ENCODE assay signal across 7 mouse cellular contexts in the genomic region with DNA sequence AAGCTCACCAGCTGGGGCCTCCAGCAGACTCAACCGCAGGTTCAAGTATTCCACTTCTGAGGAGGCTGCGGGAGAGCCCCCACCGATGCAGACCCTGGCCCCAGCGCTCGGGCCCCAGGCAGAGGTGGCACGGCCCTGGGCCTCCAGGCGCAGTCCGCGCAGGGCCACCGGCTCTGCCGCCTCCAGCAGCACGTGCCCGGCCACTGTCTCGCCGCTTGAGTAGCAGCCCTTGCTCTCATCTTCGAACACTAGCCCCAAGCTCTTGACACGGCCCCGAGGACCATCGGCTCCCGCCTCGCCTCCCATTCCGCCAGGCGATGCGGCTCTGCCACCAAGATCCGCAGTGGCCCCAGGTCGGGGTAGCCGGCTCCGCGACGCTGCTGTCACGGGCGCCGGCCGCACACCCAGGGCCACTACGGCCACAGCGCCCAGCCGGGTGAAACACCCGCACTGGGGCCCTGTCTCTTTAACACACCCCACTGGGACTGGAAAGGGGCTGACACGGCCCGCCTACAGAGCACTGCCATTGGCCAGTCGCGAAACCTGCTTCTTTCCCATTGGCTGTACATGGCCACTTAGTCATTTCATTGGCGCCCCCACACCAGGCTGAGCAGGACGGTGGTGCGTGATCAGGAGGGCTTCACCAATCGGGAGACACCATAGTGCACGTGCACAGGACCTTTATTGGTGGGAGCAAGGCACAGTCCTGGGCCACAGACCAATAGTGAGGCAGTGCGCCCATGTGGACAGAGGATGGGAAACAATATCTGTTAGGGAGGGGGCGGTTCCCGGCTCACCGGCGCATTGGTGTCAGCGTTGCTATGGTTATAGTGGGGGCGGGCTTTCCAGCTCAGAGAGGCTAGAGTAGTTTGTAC. TPM values are rescaled to one million over a fixed set of nuclear protein-coding genes. Genes with fewer than 3 reads are reported as not detected.
DNase-seq lines count a peak whose midpoint lies in the region; ATAC-seq and TF ChIP-seq lines count a peak whose summit lies in the region.

A gene (minus strand): TSS at position 481 of the 875 bp plus-strand sequence.

- peak within 1 kb of the TSS; percentile 84 for H3K9ac ChIP-seq in limb, embryonic 12.5 days (replicated peaks)
- peak within 1 kb of the TSS; percentile 83 for H3K9ac ChIP-seq in midbrain, embryonic 14.5 days (replicated peaks; ENCODE audit: low read length)

- no peaks in the 10 kb centered on the region for H3K9me3 ChIP-seq in limb, embryonic 12.5 days
- no peaks in the 10 kb centered on the region for H3K9me3 ChIP-seq in midbrain, embryonic 14.5 days (ENCODE audit: control insufficient read depth, low read length)

- no peak within 1 kb of the TSS for H3K27ac ChIP-seq in embryonic fibroblast, embryonic 13.5 days (ENCODE audit: insufficient read depth, low read length)
- peak within 1 kb of the TSS; percentile 50; the same call in 1 of the 2 replicates for H3K27ac ChIP-seq in limb, embryonic 12.5 days
- peak within 1 kb of the TSS; percentile 84 for H3K27ac ChIP-seq in midbrain, embryonic 14.5 days (replicated peaks; ENCODE audit: low read depth, low read length)

- no peaks in the 10 kb centered on the region; the same call in 1 of the 2 replicates for H3K4me1 ChIP-seq in embryonic fibroblast, embryonic 13.5 days (ENCODE audit: control insufficient read depth, insufficient read depth, low read length)
- peaks cover 20% of the 10 kb centered on the region for H3K4me1 ChIP-seq in limb, embryonic 12.5 days (replicated peaks)
- H3K4me1 ChIP-seq in midbrain, embryonic 14.5 days (ENCODE audit: control insufficient read depth, insufficient read depth, low read length) = peaks cover 15% of the 10 kb centered on the region; the same call in 1 of the 2 replicates

- peak within 1 kb of the TSS; percentile 95 for H3K4me2 ChIP-seq in limb, embryonic 12.5 days
- peak within 1 kb of the TSS; percentile 84 for H3K4me2 ChIP-seq in midbrain, embryonic 14.5 days (ENCODE audit: low read length)

- peak; percentile 100 for ATAC-seq in limb, embryonic 12.5 days (ENCODE audit: insufficient number of reproducible peaks, insufficient read depth, low FRiP score, low TSS enrichment, low read depth)
- ATAC-seq in midbrain, embryonic 14.5 days (ENCODE audit: low FRiP score, low TSS enrichment) = peak; percentile 100

- H3K4me3 ChIP-seq in embryonic fibroblast, embryonic 13.5 days (ENCODE audit: insufficient read depth, low read length) = peak within 1 kb of the TSS; percentile 55
- H3K4me3 ChIP-seq in limb, embryonic 12.5 days (replicated peaks) = peak within 1 kb of the TSS; percentile 77
- H3K4me3 ChIP-seq in midbrain, embryonic 14.5 days (replicated peaks; ENCODE audit: low read depth, low read length) = peak within 1 kb of the TSS; percentile 83

- TF ChIP-seq POLR2A in embryonic fibroblast, embryonic 13.5 days (IDR thresholded peaks at IDR 0.05; ENCODE audit: low read depth, low read length) = peak; percentile 52; the same call in 1 of the 2 replicates

- WGBS in limb, embryonic 12.5 days = under 1% methylated on average over 54 of the region's 54 CpGs
- under 1% methylated on average over 54 of the region's 54 CpGs for WGBS in midbrain, embryonic 14.5 days

- DNase-seq in brain, adult 2 months (ENCODE audit: low read depth, low spot score) = peak; percentile 100
- peak; percentile 100 for DNase-seq in heart, adult 8-10 months (ENCODE audit: low spot score)
- DNase-seq in kidney, adult 8-10 months = peak; percentile 99 to 100
- peak; percentile 97 for DNase-seq in midbrain, embryonic 14.5 days
- DNase-seq in spleen, adult 18-20 months = peak; percentile 70 to 75

- H3K36me3 ChIP-seq in limb, embryonic 12.5 days = peaks cover 12% of the 10 kb centered on the region; the same call in 1 of the 2 replicates
- H3K36me3 ChIP-seq in midbrain, embryonic 14.5 days (ENCODE audit: control insufficient read depth, insufficient read depth, low read length) = peaks cover 5% of the 10 kb centered on the region; the same call in 1 of the 2 replicates

- no peaks in the 10 kb centered on the region for H3K27me3 ChIP-seq in limb, embryonic 12.5 days
- H3K27me3 ChIP-seq in midbrain, embryonic 14.5 days (ENCODE audit: control insufficient read depth, insufficient read depth, low read length) = no peaks in the 10 kb centered on the region

- TF ChIP-seq CTCF in embryonic fibroblast, embryonic 13.5 days (IDR thresholded peaks at IDR 0.05; ENCODE audit: borderline replicate concordance, insufficient read depth, low read length) = no peak

RNA-seq across cellular contexts. Expression of the gene that starts here (rescaled TPM):
- polyA plus RNA-seq in embryonic fibroblast, embryonic 13.5 days (2011; ENCODE audit: insufficient read length, low read depth, missing spikeins) = 3.7 and 9.2 TPM in 2 replicates
- total RNA-seq in heart, adult 8-10 months (2022) = 1 to 10 TPM; 5.3 to 9.3 (median 7.2) TPM
- 21.9 and 25.7 TPM in 2 replicates for polyA plus RNA-seq in limb, embryonic 12.5 days (2016; fragmentation: Nextera tagmentation; extraction: Ambion mirVana)
- polyA plus RNA-seq in midbrain, embryonic 14.5 days (2014; fragmentation: Nextera tagmentation; extraction: Ambion mirVana) = 23.2 and 25.8 TPM in 2 replicates
